Mouse (Mus musculus): ENCODE results near the gene E2f1. TPM values are rescaled to one million over a fixed set of nuclear protein-coding genes. Genes with fewer than 3 reads are reported as not detected.

E2f1 gene
- polyA plus RNA-seq, 1 experiment: 4.1 TPM

DNA sequence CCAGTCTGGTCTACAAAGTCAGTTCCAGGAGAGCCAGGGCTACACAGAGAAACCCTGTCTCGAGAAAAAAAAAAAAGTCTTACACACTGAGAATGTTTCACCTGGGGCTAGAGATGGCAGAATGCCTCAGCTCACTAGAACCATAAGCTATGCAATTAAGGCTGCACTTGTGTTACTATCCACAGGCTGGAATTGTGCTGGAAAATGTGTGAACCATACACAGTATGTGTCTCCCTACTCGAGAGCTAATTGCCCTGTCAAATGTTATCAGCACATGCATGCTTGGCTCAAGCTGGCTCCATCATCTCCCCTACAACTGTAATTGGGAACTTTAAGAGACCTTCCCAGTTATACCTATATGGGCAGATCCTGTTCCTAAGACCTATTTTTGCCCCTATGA is 18.8 kb downstream of the E2f1 start:
- Histone ChIP-seq H3K4me3 (ENCODE audit: insufficient read depth, low read depth, low read length) (no peak overlapping the region), H3K36me3 (ENCODE audit: control insufficient read depth, insufficient read depth, low read length) (no peaks in the 10 kb centered on the region), H3K27me3 (replicated peaks; ENCODE audit: control insufficient read depth, insufficient read depth, low read length) (no peaks in the 10 kb centered on the region), H3K27ac (ENCODE audit: insufficient read depth, low read depth, low read length) (no peak overlapping the region), H3K4me1 (ENCODE audit: control insufficient read depth, insufficient read depth, low read length) (no peaks in the 10 kb centered on the region)
- TF ChIP-seq CTCF (conservative IDR thresholded peaks at IDR 0.05; ENCODE audit: insufficient read depth, insufficient read length, low read depth, low read length) (no peak), POLR2A (IDR thresholded peaks at IDR 0.05; ENCODE audit: low read depth, low read length) (no peak)
- DNase-seq: no peak
- 88% methylated on average over 2 of the region's 2 CpGs for WGBS

GRCm38 (mm10) chr2:154549886-154550189 is 19.9 kb downstream of the E2f1 start:
- no peak overlapping the region for H3K4me3 ChIP-seq (ENCODE audit: insufficient read depth, low read depth, low read length)
- TF ChIP-seq CTCF (conservative IDR thresholded peaks at IDR 0.05; ENCODE audit: insufficient read depth, insufficient read length, low read depth, low read length) (0 out of 2 replicates have a peak, but pooled peaks have one; percentile 6), POLR2A (IDR thresholded peaks at IDR 0.05; ENCODE audit: low read depth, low read length) (no peak)
- DNase-seq: no peak
- no peaks in the 10 kb centered on the region for H3K27me3 ChIP-seq (replicated peaks; ENCODE audit: control insufficient read depth, insufficient read depth, low read length)
- no peak overlapping the region for H3K27ac ChIP-seq (ENCODE audit: insufficient read depth, low read depth, low read length)
- no peaks in the 10 kb centered on the region for H3K4me1 ChIP-seq (ENCODE audit: control insufficient read depth, insufficient read depth, low read length)
- H3K36me3 ChIP-seq (ENCODE audit: control insufficient read depth, insufficient read depth, low read length): no peaks in the 10 kb centered on the region
- 18% methylated on average over 20 of the region's 20 CpGs for WGBS

DNA sequence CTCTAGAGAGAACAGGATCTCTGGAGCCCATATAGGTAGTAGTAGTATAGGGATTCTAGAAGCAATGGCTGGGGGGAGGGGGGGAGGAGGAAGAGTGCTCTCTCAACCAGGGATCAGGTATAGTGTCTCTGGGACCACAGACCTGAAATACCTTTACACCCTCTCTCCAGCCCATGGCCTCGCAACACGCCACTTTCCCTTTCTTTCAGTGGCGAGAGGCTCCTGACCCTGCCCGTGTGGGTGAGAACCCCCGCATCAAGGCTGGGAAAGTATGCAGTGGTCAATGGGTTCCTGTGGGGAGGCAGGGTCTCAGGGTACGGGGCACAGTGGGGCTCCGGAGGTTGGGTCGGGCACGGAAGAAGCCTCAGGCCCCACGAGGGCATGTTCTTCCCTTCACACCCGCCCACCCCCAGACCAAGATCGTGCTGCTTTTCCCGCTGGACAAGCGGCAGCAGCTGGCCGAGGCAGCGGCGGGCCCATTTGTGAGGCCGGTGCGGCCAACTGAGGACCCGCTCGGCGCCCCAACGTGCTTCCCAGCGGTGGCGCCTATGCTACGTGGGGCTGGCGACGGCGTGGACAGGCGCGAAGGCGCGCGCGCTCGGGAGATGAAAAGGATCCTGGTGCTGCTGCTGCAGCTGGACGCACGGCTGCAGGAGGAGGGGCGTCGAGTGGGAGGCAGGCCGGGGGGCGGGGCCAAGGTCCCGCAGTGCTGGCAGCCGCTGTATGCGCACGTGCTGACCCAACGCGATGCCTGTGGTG is 20.4 kb downstream of the E2f1 start:
- no peak for TF ChIP-seq POLR2A (IDR thresholded peaks at IDR 0.05; ENCODE audit: low read depth, low read length)
- H3K4me1 ChIP-seq (ENCODE audit: control insufficient read depth, insufficient read depth, low read length): no peaks in the 10 kb centered on the region
- H3K27me3 ChIP-seq (replicated peaks; ENCODE audit: control insufficient read depth, insufficient read depth, low read length): no peaks in the 10 kb centered on the region
- WGBS: 8% methylated on average over 48 of the region's 48 CpGs
- no peaks in the 10 kb centered on the region for H3K36me3 ChIP-seq (ENCODE audit: control insufficient read depth, insufficient read depth, low read length)
- no peak overlapping the region for H3K27ac ChIP-seq (ENCODE audit: insufficient read depth, low read depth, low read length)
- H3K4me3 ChIP-seq (ENCODE audit: insufficient read depth, low read depth, low read length): peak overlapping the region; percentile 9; the same call in 1 of the 2 replicates
- peak; percentile 61 for DNase-seq

- no peak overlapping the region for H3K27ac ChIP-seq (ENCODE audit: insufficient read depth, low read depth, low read length)
- 75% methylated on average over 3 of the region's 3 CpGs for WGBS
- H3K4me3 ChIP-seq (ENCODE audit: insufficient read depth, low read depth, low read length): no peak overlapping the region
- no peaks in the 10 kb centered on the region for H3K27me3 ChIP-seq (replicated peaks; ENCODE audit: control insufficient read depth, insufficient read depth, low read length)
- no peaks in the 10 kb centered on the region for H3K4me1 ChIP-seq (ENCODE audit: control insufficient read depth, insufficient read depth, low read length)
- TF ChIP-seq CTCF (conservative IDR thresholded peaks at IDR 0.05; ENCODE audit: insufficient read depth, insufficient read length, low read depth, low read length) (no peak), POLR2A (IDR thresholded peaks at IDR 0.05; ENCODE audit: low read depth, low read length) (no peak)
- no peak for DNase-seq
- H3K36me3 ChIP-seq (ENCODE audit: control insufficient read depth, insufficient read depth, low read length): no peaks in the 10 kb centered on the region
Observed at GRCm38 (mm10) chr2:154548688-154549087, 21.0 kb downstream of the E2f1 start.

DNA sequence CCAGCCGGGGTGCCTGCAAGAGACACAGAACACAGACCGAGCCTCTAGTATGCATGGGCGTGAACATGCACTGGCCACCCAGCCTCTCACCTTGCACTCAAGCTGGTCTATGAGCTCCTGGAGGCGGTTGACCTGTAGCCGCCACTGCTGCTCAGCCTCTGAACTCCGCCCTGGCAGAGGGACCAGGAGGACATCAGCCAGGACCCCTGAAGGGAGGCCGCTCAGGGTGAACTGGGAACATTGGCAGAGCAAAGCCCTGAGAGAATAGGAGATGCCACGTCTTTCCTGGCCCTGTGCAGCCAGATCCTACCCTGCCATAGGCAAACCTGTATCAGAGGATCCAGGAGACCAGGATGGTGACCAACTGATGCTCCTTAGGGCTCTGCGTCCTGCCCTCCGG is 23.0 kb downstream of the E2f1 start, which contains the start of gene 1700003F12Rik:
Gene 1700003F12Rik (plus strand): TSS at position 375 of the 400 bp plus-strand sequence.
- no peaks in the 10 kb centered on the region for H3K4me1 ChIP-seq (ENCODE audit: control insufficient read depth, insufficient read depth, low read length)
- no peak within 1 kb of the TSS for H3K4me3 ChIP-seq (ENCODE audit: insufficient read depth, low read depth, low read length)
- WGBS: 95% methylated on average over 10 of the region's 10 CpGs
- no peaks in the 10 kb centered on the region for H3K36me3 ChIP-seq (ENCODE audit: control insufficient read depth, insufficient read depth, low read length)
- no peak for DNase-seq
- H3K27me3 ChIP-seq (replicated peaks; ENCODE audit: control insufficient read depth, insufficient read depth, low read length): no peaks in the 10 kb centered on the region
- TF ChIP-seq CTCF (conservative IDR thresholded peaks at IDR 0.05; ENCODE audit: insufficient read depth, insufficient read length, low read depth, low read length): no peak
- TF ChIP-seq POLR2A (IDR thresholded peaks at IDR 0.05; ENCODE audit: low read depth, low read length): no peak
- H3K27ac ChIP-seq (ENCODE audit: insufficient read depth, low read depth, low read length): no peak within 1 kb of the TSS

DNA sequence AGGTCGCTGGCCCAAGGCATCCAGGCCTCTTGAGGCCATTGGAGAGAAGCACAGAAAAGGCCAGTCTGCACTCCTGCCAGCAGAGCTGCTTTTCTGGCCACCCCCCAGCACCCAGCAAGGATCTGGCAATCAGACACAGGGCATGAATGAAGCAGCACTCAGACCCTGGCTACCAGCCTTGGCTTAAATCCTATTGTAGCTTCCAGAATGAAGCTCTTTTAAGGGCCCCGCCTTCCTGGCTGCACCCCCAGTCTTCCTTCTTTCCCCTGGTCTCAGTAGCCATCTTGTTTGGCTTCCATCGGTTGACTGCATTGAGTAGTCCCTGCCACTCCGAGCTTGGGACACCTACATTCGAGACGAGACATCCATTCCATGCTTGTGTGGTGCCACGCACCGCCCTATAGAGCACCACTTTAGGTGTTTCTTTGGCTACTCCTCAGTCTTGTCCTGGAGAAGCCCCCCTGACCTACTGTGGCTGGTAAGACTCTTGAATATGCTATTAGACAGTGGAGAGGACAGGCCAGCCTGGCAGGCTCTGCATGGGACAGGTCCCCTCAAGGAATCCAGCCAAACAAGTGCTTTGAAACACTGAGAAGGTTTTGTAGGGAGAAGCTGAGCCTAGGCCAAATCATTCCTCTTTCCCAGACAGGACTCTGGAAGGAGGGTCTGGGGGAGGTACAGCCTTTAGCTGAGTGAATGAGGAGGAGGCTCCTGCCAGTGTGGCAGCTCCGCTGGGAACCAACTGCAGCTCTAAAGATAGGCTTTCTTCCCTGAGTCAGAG is 25.9 kb downstream of the E2f1 start:
- Histone ChIP-seq H3K4me1 (ENCODE audit: control insufficient read depth, insufficient read depth, low read length) (no peaks in the 10 kb centered on the region), H3K27ac (ENCODE audit: insufficient read depth, low read depth, low read length) (no peak overlapping the region), H3K36me3 (ENCODE audit: control insufficient read depth, insufficient read depth, low read length) (no peaks in the 10 kb centered on the region), H3K4me3 (ENCODE audit: insufficient read depth, low read depth, low read length) (no peak overlapping the region), H3K27me3 (replicated peaks; ENCODE audit: control insufficient read depth, insufficient read depth, low read length) (no peaks in the 10 kb centered on the region)
- WGBS: 85% methylated on average over 9 of the region's 9 CpGs
- TF ChIP-seq CTCF (conservative IDR thresholded peaks at IDR 0.05; ENCODE audit: insufficient read depth, insufficient read length, low read depth, low read length) (no peak), POLR2A (IDR thresholded peaks at IDR 0.05; ENCODE audit: low read depth, low read length) (no peak)
- no peak for DNase-seq

GRCm38 (mm10) chr2:154541630-154542029 is 28.1 kb downstream of the E2f1 start:
- no peaks in the 10 kb centered on the region for H3K4me1 ChIP-seq (ENCODE audit: control insufficient read depth, insufficient read depth, low read length)
- no peak overlapping the region for H3K4me3 ChIP-seq (ENCODE audit: insufficient read depth, low read depth, low read length)
- WGBS: 85% methylated on average over 2 of the region's 2 CpGs
- TF ChIP-seq POLR2A (IDR thresholded peaks at IDR 0.05; ENCODE audit: low read depth, low read length): no peak
- no peaks in the 10 kb centered on the region for H3K27me3 ChIP-seq (replicated peaks; ENCODE audit: control insufficient read depth, insufficient read depth, low read length)
- no peak overlapping the region for H3K27ac ChIP-seq (ENCODE audit: insufficient read depth, low read depth, low read length)
- no peak for DNase-seq
- no peaks in the 10 kb centered on the region; the same call in 1 of the 2 replicates for H3K36me3 ChIP-seq (ENCODE audit: control insufficient read depth, insufficient read depth, low read length)

Measured in kidney, adult 2 months (tissue).